Mouse (Mus musculus) neural tube, embryonic 14.5 days (tissue): ENCODE measurements around the gene Ect2. TPM values are rescaled to one million over a fixed set of nuclear protein-coding genes. Genes with fewer than 3 reads are reported as not detected.
A peak's percentile ranks its signal among the peaks of the same experiment; 100 is the strongest.

ENCODE experiments used
- ATAC-seq: fragments of 200-750 bp; cut with Nextera tagmentation; 2 replicates; pipeline ENCODE4 v1.8.0; 2017; ENCODE audit warnings: low read depth, mild to moderate bottlenecking, moderate TSS enrichment, moderate library complexity
- H3K27ac ChIP-seq: fragments of 300-500 bp; sonication (generic); 2 replicates; pipeline ENCODE4 v1.5.1; 2014; ENCODE audit warnings: low read depth, mild to moderate bottlenecking, control low read depth, low read length, moderate library complexity, mixed read lengths
- H3K27me3 ChIP-seq: fragments of 300-500 bp; sonication (generic); 2 replicates; pipeline ENCODE4 v1.6.1; 2014; ENCODE audit warnings: low read length; ENCODE audit not compliant: control insufficient read depth, insufficient read depth
- H3K36me3 ChIP-seq: fragments of 300-500 bp; sonication (generic); 2 replicates; pipeline ENCODE4 v1.6.1; 2014; ENCODE audit warnings: low read length, mixed read lengths; ENCODE audit not compliant: control insufficient read depth, insufficient read depth
- H3K4me1 ChIP-seq: fragments of 300-500 bp; sonication (generic); 2 replicates; pipeline ENCODE4 v1.6.1; 2014; ENCODE audit warnings: low read length; ENCODE audit not compliant: control insufficient read depth, insufficient read depth
- H3K4me2 ChIP-seq: fragments of 300-500 bp; sonication (generic); 2 replicates; pipeline ENCODE4 v1.6.1; 2014; ENCODE audit warnings: mild to moderate bottlenecking, low read depth, low read length, control low read depth
- H3K4me3 ChIP-seq: fragments of 300-500 bp; sonication (generic); 2 replicates; pipeline ENCODE4 v1.5.1; 2014; ENCODE audit warnings: low read depth, low read length, control low read depth, mixed read lengths
- H3K9ac ChIP-seq: fragments of 300-500 bp; sonication (generic); replicated peaks from 2 replicates; pipeline ENCODE4 v1.6.1; 2014; ENCODE audit warnings: low read depth, mild to moderate bottlenecking, control low read depth, low read length, mixed read lengths
- H3K9me3 ChIP-seq: fragments of 300-500 bp; sonication (generic); 2 replicates; pipeline ENCODE4 v1.6.1; 2016; ENCODE audit warnings: low read length; ENCODE audit not compliant: control insufficient read depth
- WGBS: fragments of 180-500 bp; shearing (Covaris S2); extraction: QIAGEN DNeasy Blood & Tissue Kit; methylation state at CpG from one replicate; pipeline ENCODE4 v1.1.7; 2014; 5-methylcytosine and 5-hydroxymethylcytosine counted together
- polyA plus RNA-seq: library from polyadenylated mRNA; unstranded; fragments of >200 nt; fragmentation: Nextera tagmentation; extraction: Ambion mirVana; gene quantifications from 2 replicates; pipeline ENCODE4 v1.2.1, GENCODE M21; 2014

Ect2 gene
- polyA plus RNA-seq: 5.1 and 7.0 TPM in 2 replicates

DNA sequence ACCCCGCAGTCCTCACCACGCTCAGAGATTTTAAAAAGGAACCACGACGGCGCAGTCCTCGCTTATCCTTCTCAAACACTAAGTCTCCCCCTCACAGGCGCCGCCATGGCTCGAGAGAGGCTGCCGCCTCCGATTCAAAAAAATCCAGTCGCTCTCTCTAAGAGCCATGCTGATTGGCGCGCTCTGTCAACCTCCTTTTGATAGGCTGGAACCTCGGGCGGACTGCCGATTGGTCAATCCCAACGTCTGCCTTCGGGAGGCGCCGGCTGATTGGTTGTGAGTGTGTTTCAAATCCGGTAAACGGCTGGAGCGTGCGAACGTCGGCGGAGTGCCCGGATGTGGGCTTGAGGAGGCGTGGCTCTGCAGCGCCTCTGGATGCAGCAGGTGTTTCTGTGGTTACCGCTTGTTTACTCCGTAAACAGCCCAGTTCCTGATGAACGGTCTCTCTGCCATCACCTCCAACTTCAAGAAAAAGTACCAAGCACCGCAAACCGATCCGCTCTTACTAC, at the start of gene Ect2:
Gene Ect2, minus strand, starts transcription at position 178 of the 509 bp plus-strand sequence.
- Histone ChIP-seq H3K36me3 (no peaks in the 10 kb centered on the region), H3K27ac (peak within 1 kb of the TSS; percentile 22), H3K4me3 (peak within 1 kb of the TSS; percentile 73), H3K9ac (peak within 1 kb of the TSS; percentile 47), H3K4me2 (peak within 1 kb of the TSS; percentile 87), H3K27me3 (no peaks in the 10 kb centered on the region), H3K9me3 (no peaks in the 10 kb centered on the region), H3K4me1 (peaks cover 4% of the 10 kb centered on the region; the same call in 1 of the 2 replicates)
- ATAC-seq: peak; percentile 100
- under 1% methylated on average over 37 of the region's 37 CpGs for WGBS

DNA sequence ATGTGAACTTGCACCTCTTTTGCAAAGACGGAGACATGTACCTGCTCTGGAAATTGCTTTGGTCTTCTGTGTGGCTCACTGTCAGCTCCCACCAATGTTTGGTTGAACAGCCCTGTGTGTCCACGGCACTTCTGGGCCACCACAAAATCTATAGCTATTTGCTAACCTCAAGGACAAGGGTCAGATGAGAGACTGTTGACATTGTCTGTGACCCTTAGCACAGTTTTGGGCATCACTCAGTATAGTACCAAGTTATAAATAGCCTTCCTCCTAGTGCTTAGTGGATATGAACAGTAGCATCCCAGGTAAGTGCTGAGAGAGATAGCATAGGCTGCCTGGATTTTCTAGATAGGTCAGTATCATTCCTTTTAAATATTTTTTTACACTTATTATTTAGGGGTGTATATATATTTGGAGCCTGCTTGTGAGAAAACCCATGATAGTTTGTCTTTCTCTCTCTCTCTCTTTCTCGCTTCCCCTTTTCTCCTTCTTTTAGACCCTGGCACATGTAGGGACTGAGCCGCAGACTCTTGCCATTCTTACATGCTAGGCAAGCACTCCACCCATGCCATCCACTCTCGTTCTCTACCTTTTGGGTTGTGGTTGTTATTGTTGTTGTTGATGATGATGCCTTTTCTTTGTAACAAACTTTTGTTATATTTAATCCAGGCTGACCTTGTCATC, 48.2 kb upstream of the Ect2 start:
- no peak overlapping the region for H3K27ac ChIP-seq
- no peaks in the 10 kb centered on the region for H3K27me3 ChIP-seq
- H3K4me1 ChIP-seq: no peaks in the 10 kb centered on the region
- no peak overlapping the region for H3K4me3 ChIP-seq
- WGBS: 88% methylated on average over 5 of the region's 5 CpGs
- no peak overlapping the region for H3K9ac ChIP-seq
- no peaks in the 10 kb centered on the region for H3K9me3 ChIP-seq
- no peaks in the 10 kb centered on the region for H3K36me3 ChIP-seq
- no peak overlapping the region for H3K4me2 ChIP-seq
- no peak for ATAC-seq

DNA sequence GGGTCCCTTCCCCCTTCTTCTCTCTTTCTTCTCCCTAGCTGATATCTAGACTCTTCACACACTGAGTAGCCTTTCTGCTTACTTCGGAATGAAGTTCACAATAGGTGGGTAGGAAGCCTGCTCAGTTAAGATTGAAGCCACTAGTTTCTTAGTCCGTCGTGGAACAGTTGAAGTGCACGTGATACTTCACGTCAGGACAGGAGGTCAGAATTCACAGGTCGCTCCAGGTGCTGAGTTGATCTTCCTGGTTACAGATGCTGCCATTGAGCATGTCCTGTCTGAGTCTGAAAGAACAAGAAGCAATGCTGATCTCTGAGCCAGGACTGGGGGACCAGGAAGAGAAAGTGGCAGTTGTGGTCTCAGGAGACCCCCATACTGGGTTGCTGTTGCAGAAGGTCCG, 45.4 kb upstream of the Ect2 start:
- no peak overlapping the region for H3K4me2 ChIP-seq
- no peaks in the 10 kb centered on the region for H3K36me3 ChIP-seq
- 95% methylated on average over 7 of the region's 7 CpGs for WGBS
- no peaks in the 10 kb centered on the region for H3K4me1 ChIP-seq
- H3K27me3 ChIP-seq: no peaks in the 10 kb centered on the region
- no peak overlapping the region for H3K9ac ChIP-seq
- no peak overlapping the region for H3K27ac ChIP-seq
- H3K9me3 ChIP-seq: no peaks in the 10 kb centered on the region
- no peak for ATAC-seq
- H3K4me3 ChIP-seq: no peak overlapping the region

DNA sequence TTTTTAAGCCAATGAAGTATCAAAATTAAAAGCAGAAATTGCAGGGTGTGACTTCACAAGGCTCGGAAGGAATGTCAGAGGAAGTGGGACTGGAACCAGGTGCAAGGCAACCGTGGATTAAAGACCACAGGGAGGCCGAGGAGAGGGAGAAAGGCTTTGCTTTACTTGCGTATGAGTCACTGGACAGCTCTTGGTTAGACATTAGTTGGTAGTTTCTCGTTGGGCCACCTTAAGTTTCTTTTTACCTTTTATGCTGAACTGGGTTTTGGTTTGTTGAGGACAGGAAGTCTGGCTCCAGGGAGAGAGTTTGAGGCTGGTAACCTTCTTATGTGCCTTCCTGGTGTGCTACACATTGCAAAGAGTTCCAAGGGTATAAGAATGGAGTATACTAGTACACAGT, 44.1 kb upstream of the Ect2 start:
- Histone ChIP-seq H3K4me1 (no peaks in the 10 kb centered on the region), H3K9me3 (no peaks in the 10 kb centered on the region), H3K36me3 (no peaks in the 10 kb centered on the region), H3K9ac (no peak overlapping the region), H3K4me2 (no peak overlapping the region), H3K27me3 (no peaks in the 10 kb centered on the region), H3K27ac (no peak overlapping the region), H3K4me3 (no peak overlapping the region)
- 86% methylated on average over 5 of the region's 5 CpGs for WGBS
- no peak for ATAC-seq

DNA sequence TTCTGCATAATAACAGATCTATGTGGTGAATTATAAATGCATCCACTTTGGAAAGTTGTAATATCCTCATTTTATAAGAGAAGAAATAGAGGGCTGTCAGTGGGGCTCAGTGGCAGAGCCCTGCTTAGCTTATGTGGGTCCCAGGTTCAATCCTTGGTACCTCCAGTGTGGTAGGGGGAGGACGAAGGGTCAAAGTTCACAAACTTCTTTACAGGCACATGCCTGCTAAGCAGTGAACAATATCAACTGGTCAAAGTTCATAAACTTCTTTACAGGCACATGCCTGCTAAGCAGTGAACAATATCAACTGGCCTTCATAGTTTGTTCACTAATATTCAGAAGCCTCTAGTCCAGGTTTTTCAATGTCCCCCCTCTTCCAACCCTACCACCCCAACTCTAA, 42.9 kb upstream of the Ect2 start:
- no peak overlapping the region for H3K4me2 ChIP-seq
- no peaks in the 10 kb centered on the region for H3K9me3 ChIP-seq
- H3K36me3 ChIP-seq: no peaks in the 10 kb centered on the region
- no peaks in the 10 kb centered on the region for H3K4me1 ChIP-seq
- no peak overlapping the region for H3K9ac ChIP-seq
- no peak overlapping the region for H3K4me3 ChIP-seq
- WGBS: 93% methylated on average over 1 of the region's 1 CpGs
- no peaks in the 10 kb centered on the region for H3K27me3 ChIP-seq
- ATAC-seq: no peak
- H3K27ac ChIP-seq: no peak overlapping the region

DNA sequence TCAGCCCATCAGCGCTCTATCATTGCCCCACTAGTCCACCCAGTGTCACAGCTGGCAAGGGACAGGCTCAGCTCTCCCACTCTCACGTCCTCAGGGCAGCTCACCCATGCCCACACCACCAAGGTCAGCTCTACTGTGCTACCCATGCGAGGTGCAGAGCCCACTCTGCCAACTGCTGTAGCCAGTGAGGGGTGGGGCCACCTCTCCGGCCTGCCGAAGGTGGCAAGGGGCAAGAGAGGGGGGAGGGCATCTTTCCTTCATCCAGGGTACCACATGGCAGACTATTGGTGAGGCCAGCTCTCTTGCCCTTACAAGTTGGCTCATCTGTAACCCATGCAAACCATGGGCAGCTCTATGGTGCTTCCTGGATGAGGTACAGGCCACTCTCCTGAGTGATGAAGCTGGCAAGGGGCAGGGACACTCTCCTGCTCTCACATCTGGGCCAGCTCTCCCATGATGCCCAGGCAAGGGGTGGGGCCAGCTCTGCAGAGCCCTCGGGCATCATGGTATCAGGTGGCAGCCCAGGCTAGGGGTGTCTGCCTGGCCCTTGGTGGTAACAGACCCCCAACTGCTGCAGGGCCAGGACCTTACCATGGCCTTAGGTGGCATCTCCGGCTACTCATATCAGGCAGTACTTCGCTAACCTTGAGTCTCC, 42.0 kb upstream of the Ect2 start:
- Histone ChIP-seq H3K27me3 (no peaks in the 10 kb centered on the region), H3K9ac (no peak overlapping the region), H3K36me3 (no peaks in the 10 kb centered on the region), H3K4me2 (no peak overlapping the region), H3K4me1 (no peaks in the 10 kb centered on the region), H3K27ac (no peak overlapping the region), H3K4me3 (no peak overlapping the region), H3K9me3 (no peaks in the 10 kb centered on the region)
- no peak for ATAC-seq
- WGBS: 96% methylated on average over 8 of the region's 8 CpGs

DNA sequence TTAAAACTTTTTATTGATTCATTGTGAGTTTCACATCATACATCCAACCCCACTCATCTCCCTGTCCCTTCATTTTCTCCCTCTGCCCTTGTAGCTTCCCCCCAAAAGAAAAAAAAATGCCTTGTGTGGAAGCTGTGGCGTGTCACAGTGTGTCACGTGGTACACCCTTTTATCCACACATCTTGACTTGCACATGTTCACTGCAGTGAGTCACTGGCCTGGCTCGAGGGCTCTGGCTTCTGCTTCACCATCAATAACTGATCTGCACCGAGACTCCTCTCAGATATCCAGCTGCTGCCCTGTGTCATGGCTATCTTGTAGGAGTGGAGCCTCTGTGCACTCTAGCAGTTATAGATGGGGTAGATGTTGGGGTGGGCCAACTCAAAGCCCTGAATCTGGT, 41.5 kb upstream of the Ect2 start:
- Histone ChIP-seq H3K27me3 (no peaks in the 10 kb centered on the region), H3K4me2 (no peak overlapping the region), H3K27ac (no peak overlapping the region), H3K4me3 (no peak overlapping the region), H3K36me3 (no peaks in the 10 kb centered on the region), H3K4me1 (no peaks in the 10 kb centered on the region), H3K9me3 (no peaks in the 10 kb centered on the region), H3K9ac (no peak overlapping the region)
- WGBS: 78% methylated on average over 4 of the region's 4 CpGs
- ATAC-seq: no peak

DNA sequence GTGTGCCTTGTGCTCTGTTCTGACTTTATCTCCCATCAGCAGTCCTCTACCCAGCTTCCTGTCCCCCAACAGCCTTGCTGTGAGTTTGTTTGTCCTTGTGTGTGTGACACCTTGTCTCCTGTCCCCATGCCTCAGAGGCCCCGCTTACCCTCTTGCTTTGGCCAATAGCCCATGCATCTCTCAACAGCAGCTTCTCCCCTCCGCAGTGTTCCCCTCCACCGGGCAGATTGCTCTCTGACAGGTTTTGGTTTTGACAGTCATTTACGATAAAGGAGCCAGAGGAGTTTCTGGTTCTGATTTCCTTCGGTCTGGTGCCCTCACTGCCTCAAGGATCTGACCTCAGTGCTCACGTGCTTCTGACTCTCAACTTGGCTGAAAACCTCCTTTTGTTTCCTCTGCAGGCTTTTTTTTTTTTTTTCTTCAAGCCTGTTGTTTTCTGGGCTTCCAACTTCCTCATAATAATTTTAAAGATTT, 40.2 kb upstream of the Ect2 start:
- WGBS: 74% methylated on average over 6 of the region's 6 CpGs
- ATAC-seq: no peak
- no peaks in the 10 kb centered on the region for H3K36me3 ChIP-seq

DNA sequence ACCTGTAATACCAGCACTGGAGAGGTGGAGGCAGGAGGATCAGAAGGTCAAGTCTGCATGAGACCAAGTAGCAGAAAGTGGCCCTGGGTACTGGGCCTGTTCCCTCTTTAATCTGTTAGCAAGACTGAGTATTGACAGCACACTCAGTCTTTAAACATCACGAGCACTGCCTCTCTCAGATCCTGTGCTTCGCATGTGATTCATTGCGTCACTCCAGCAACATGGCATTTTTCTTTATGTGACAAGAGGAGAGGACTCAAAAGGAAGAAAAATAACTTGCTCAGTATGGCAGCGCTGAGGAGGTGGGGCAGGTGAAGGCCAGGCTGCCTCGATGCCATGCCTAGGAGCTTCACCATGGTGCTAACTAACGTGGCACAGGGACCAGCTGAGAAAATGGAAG, 38.2 kb upstream of the Ect2 start:
- H3K27ac ChIP-seq: no peak overlapping the region
- H3K4me3 ChIP-seq: no peak overlapping the region
- no peak overlapping the region for H3K4me2 ChIP-seq
- H3K27me3 ChIP-seq: no peaks in the 10 kb centered on the region
- no peak overlapping the region for H3K9ac ChIP-seq
- H3K4me1 ChIP-seq: no peaks in the 10 kb centered on the region
- H3K36me3 ChIP-seq: no peaks in the 10 kb centered on the region
- WGBS: 84% methylated on average over 6 of the region's 6 CpGs
- ATAC-seq: no peak
- no peaks in the 10 kb centered on the region for H3K9me3 ChIP-seq

More for the DNA sequence above, 40.2 kb upstream of the Ect2 start:
- H3K4me1 ChIP-seq: no peaks in the 10 kb centered on the region
- H3K9ac ChIP-seq: no peak overlapping the region
- H3K27me3 ChIP-seq: no peaks in the 10 kb centered on the region
- no peaks in the 10 kb centered on the region for H3K9me3 ChIP-seq
- no peak overlapping the region for H3K4me3 ChIP-seq
- H3K27ac ChIP-seq: no peak overlapping the region
- H3K4me2 ChIP-seq: no peak overlapping the region
